Mouse (Mus musculus) CD4-positive, CD25-positive, alpha-beta regulatory T cell, adult 2 months (primary cell): ENCODE data around the gene Gemin2.
"Not testable (repeated sequence)": the region's sequence is repeated elsewhere in the genome, so short reads cannot be mapped to it uniquely, and the experiment has no call there.

ENCODE experiments used
- DNase-seq: peaks from one replicate; pipeline ENCODE4 v3.0.0-alpha.2; 2012; ENCODE audit warnings: low read depth, low spot score

Gemin2 gene

DNA sequence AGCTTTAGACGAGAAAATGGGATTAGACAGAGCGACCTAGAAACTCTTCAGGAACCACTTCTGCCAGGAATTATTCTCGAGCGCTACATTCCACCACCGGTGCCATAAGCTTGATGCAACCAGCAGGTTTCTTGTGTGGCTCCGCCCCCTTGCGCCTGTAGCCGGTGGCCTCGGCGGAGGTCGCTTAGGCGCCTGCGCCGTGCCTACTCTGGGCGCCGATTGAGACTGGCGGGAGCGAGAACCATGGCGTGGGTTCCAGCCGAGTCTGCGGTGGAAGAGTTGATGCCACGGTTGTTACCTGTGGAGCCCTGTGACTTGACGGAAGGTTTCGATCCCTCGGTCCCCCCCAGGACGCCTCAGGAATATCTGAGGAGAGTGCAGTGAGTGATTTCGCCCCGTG, at the start of gene Gemin2:
Gemin2 (plus strand) TSS at position 160 of the 400 bp plus-strand sequence.
- DNase-seq: peak; percentile 95

DNA sequence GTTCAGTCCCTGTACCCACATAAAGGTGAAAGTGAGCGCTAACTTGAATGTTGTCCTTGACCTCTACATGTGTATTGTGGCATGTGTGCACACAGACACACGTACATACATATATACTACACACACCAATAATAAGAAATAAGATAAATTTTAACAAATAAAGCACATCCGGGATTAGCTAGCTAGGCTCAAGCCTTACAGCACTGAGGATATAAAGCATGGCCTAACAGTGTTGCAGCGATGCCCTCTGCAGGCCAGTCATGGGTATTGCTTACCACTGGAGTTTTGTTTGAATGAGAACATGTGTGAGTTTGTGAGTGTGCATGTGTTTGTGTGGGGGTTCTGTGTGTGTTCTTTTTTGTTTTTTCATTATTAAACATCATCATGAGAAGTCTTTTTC, 48.6 kb upstream of the Gemin2 start:
- DNase-seq: peak; percentile 49

DNA sequence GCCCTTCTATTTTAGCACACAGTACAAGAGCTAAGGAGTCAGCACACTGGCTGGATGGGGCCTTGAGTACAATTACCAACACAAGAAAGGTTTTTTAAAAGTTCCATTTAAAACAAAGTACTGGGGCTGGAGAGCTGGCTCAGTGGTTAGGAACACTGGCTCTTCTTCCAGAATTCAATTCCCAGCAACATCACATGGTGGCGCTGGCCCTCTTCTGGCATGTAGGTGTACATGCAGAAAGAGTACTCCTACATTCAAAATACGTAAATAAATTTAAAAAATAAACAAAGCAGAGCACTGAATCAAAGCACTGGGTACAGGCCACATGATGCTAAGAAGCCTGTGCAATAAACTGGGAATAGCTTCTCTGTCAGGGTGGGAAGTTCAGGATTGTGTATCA, 36.2 kb upstream of the Gemin2 start:
- DNase-seq: peak; percentile 28

DNA sequence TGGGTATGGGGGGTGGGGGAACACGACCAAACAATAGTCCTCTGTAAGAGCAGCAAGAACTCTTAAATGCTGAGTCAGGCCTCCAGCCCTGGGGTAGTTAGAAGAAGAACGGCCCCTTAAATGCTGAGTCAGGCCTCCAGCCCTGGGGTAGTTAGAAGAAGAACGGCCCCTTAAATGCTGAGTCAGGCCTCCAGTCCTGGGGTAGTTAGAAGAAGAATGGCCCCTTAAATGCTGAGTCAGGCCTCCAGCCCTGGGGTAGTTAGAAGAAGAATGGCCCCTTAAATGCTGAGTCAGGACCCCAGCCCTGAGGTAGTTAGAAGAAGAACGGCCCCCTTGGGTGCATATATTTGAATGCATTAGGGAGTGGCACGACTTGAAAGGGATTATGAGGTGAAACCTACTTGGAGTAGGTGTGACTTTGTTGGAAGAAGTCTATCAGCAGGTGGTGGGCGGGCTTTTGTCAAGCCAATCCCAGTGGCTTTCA, 32.0 kb upstream of the Gemin2 start:
- not testable (repeated sequence) for DNase-seq

DNA sequence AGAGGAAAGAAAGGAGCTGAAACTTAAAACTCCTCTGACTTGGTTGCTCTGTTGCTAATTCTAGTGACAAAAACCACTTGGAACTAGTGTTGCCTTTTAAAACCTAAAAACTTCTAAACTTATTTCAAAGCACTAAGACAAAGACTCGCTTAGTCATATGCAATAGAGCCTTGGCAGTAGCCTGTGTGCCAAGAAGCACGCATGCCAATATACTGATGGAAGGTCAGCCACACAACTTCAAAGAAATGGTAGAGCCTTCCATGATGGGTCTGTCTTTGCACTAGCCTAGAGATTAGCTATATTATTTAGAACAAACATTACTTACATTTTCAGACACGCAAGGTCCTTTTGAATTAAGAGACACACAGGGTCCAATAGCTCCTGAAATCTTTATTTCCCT, 27.4 kb upstream of the Gemin2 start:
- no peak for DNase-seq

DNA sequence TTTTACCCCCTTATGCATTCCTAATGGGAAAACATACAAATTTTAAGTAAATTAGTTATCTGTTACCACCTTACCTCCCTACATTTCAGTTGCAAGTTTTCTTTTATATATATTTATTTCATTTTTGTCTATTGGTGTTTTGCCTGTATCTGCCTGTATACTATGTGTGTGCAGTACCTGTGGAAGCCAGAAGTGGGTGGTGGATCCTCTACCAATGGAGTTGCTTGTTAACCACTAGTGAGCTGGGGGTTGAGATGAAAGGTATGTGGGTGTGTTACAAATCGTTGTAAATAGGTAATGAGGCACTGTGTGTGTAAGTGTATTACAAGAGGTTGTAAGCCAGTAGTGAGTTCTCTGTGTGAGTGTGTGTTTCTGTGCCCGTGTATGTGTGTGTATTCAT, 2.7 kb upstream of the Gemin2 start:
- peak; percentile 66 for DNase-seq

DNA sequence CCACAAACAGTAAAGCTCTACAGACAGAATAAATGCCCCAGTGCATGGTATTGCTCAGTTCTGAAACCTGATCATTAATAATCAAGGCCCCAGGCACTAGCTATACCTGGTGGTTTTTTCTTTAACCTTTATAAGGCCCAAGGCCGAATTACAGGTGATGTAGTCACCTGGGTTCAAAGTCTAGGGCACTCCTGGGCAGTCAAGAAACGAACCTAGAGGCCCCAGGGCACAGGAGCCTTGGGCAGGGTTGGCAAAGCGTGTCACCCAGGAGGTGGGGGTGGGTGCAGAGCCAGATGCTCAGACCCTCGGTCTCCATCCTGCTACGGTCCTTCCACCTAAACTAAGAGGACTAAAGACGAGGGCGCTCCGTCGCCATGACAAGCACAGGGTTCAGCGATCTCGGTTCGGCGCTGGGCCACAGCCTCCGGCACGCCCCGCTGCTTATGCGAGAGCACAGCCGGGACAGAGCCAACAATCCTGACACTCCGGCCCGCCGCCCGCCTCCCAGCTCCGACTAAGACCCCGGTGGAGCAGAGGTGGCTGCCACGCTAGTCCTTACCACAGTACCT, 1.8 kb upstream of the Gemin2 start:
- no peak for DNase-seq

DNA sequence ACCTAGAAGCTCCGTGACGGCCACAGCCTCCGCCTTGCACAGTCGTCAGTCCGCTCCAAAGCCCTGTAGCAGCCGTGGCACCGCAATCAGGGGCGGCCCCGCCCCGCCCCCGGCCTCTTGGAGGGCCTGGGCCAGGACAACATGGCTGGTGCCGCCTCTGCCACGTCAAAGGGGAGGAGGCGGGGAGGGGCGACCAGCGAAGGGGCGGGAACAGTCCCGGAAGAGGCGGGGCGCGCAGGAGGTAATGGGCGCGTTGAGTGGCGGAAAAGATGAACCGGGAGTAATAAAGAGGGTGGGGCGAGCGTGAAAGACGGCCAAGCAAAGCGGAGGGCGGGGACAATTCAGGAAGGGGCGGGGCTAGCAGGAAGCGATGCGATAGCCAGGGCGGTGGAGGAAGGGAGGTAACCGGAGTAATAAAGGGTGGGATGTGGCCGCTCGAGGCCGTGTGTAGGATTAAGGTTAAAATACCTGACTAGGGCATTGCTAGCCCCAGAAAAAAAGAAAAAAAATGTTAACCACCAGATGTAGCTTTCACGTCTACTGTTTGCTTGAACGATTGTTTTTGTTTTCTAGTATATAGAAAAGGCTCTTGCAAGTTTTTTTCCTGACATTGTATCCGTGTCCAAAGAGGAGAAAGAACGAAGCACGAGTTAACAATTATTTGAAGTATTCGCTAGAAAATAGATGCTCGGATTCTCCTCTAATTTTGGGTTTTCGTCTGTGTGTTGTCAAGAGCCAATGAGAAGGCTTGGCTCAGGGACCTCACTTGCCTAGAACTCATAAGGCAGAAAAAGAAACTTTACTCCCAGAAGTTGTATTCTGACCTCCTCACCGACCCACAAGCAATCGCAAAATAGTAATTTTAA, 1.1 kb upstream of the Gemin2 start, which contains the start of gene Sec23a:
Sec23a (minus strand) TSS at position 174 of the 866 bp plus-strand sequence.
- peak; percentile 99 for DNase-seq

DNA sequence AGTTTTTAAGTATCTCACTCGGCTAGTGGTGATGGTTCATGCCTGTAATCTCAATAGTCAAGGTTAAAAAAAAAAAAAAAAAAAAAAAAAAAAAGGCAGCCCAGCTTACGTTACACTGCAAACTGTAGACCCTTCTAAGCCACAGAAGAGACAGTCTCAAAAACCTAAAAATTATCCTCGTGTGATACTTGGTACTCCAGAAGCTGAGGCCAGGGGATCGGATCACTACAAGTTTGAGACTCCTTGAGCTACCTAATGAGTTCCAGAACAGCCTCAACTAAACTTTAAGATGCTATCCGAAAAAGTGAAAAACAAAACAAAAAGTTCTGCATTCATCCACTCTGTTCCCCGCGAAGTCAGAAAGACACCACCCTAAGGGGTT, 492 bp upstream of the Gemin2 start:
- peak; percentile 46 for DNase-seq

DNA sequence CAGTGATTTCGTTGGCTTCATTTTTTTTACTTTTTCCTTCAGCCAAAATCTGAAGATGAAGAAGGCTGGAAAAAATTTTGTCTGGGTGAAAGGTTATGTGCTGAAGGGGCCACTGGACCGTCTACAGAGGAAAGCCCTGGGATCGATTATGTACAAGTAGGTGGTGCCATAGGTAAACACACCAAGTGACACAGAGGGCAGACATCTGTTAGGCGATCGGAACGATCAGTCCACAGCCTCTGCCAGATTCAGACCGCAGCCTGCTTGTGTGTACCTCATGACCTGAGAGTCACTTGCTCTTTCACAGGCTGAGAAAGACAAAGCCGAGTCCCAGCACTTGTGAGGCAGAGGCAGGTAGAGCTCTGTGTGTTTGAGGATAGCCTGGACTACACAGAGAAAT, 4.8 kb downstream of the Gemin2 start:
- DNase-seq: no peak

DNA sequence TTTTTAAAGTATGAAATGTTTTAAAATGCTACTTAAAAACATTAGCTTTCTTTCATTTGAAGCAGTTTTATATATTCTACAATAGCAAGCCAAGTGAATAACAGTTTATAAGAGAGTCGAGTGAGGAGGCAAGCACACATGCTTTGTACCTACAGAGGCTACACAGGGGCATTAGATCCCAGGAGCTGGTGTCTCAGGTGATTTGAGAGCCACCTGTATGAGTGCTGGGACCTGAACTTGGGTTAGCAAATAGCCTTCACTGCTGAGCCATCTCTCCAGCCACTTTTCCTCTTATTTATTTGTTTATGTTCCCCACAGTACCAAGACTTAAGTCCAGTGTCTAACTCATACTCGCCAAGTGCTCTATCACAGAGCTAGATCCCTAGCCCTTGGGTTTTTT, 6.7 kb downstream of the Gemin2 start:
- DNase-seq: no peak

DNA sequence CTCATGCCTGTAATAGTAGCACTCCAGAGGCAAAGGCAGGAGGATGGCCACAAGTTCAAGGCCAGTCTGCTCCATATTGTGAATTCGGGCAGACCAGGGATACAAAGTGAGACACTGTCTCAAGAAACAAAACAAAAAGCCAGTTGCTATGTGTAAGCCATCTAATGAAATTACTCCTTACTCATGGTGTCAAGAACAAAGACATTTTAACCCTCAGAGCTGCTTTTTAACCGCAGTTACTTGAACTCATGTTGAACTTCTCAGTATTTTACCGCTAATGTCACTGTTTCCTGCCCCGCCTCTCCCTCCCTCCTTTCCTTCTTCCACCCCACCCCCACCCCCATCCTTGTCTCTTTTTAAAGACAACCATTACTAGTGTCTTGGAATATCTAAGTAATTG, 8.1 kb downstream of the Gemin2 start:
- DNase-seq: peak; percentile 68

DNA sequence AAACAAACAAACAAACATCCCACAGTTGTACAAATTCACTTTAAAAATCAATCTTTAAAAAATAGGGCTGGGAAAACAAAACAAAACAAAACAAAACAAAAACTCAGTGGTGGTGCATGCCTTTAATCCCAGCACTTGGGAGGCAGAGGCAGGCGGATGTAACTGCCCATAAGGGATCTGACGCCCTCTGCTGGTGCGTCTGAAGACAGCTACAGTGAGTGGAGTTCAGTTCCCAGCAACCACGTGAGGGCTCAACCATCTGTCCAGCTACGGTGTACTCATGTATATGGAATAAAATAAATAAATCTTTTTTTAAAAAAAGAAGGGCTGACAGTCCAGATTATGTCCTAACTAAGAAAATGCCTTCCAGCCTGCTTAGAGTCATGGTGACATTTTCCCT, 18.9 kb downstream of the Gemin2 start:
- peak; percentile 74 for DNase-seq

DNA sequence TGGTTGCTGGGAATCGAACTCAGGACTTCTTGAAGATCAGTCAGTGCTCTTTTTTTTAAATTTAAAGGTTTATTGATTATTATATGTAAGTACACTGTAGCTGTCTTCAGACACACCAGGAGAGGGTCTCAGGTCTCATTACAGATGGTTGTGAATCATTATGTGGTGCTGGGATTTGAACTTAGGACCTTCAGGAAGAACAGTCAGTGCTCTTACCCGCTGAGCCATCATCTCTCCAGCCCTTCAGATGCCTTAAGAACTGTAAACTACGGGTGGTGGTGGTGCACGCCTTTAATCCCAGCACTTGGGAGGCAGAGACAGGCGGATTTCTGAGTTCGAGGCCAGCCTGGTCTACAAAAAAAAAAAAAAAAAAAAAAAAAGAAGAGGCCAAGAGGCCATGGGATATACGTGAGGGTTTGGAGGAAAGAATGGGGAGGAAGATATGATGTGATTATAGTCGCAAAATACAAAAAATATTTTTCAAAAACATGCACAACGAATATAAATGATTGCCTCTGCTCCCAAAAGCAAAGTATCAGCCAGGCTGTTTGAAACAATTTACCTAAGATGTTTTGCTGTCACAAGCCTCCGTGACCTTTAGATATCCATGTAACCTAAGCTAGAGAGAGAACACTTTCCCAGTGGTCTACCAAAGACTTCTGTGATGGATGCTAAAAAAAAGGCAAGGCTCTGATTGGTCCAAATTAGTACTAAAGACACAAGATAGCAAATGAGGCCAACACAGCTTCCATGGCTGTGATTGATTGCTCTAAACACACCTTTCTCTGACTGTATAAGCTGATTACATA, 26.2 kb downstream of the Gemin2 start:
- DNase-seq: no peak

DNA sequence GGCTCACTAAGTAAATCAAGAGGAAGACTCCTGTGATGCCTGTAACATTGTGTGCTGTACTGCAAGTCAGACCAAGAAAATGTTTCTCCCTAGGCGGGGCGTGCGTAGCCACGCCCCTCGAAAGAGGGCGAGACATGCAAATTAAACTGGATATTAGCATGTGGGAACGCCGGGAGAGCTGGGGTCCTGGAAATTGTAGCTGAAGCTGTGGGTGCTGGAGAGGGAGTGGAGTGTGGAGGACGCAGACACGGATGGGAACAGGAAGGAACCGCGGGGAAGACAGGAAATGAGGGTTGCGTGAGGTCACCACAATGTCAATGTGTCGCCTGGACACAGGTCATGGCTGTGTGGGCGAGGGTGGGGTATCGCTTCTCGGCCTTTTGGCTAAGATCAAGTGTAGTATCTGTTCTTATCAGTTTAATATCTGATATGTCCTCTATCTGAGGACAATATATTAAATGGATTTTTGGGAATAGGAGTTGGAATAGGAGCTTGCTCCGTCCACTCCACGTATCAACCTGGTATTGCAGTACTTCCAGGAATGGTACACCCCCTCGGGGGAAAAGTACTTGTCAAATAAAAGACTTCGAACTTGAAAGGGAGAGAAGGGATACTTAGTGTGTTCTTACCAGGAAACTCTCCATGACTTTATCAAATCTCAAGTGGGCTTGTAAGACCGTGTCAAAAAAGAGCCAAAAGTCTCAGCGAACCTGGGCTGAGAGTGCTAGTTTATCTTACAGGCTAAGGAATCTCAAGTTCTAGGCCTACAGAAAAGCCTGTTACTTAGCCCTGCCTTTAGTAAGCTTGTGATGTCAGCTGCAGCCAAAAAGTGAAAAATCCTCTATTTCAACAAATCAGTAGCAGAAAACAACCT, 27.0 kb downstream of the Gemin2 start:
- DNase-seq: peak; percentile 51

DNA sequence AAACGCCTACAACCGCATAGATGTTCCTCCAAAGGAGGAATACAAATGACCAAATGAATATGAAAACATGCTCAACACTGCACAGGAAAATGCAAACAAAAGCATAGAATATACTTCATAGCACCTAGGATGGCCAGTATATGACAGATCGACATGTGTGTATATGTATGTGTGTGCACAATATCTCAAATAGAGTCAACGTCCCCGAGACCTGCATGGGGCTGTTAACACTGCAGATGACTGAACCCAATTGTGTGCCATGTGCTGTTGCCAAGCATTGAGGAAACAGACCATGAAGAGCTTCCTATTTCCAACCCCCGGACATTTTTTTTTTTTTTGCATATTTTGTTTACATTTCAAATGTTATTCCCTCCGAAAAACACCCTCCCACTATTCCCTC, 27.7 kb downstream of the Gemin2 start:
- no peak for DNase-seq

DNA sequence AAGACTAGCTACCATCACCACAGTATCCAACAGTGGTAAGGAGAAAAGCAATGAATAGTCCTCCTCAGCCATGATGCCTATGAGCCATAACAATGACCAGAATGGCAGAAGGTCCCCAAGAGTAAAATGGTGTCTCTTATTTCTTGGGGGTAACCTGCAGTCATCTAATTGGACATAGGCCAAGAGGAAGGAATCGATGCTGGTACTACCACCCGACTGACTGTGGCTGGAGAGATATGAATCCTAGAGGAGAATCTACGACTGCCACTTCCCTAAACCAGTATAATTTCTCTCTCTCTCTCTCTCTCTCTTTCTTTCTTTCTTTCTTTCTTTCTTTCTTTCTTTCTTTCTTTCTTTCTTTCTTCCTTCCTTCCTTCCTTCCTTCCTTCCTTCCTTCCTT, 39.3 kb downstream of the Gemin2 start:
- DNase-seq: no peak

DNA sequence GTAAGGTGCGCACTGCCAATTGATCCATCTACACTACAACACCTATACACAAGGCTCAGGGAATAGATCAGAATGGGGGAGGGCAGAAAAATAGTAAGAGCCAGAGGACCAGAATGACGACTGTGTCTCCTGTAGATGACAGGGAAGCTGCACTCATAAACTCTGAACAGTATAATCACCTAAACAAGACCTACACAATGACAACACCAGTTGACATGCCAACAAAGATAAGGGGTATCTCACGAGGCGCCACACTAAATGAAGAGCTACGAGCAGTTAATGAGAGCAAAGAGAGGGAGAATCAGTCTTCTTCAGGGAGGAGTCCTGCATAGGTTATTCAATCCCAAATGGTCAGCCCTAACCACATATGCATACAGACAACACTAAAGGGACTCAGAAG, 40.0 kb downstream of the Gemin2 start:
- DNase-seq: no peak

DNA sequence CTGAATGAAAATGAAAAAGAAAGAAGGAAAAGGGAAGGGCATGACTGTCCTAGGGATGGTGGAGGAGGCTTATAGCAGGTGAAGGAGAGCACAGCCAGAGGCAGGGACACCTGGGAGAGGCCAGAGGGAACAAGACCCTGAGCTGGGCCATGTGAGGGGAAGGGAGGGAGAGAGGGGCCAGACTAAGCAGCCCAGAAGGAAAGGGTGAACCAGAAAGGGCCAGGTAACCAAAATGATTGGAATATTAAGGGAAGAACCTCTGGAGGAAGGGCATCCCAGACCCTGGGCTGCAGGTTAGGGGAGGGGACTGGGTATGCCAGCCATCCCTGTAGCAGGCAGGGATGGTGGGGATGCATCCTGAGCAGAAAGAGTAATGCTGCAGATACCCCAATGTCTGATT, 40.8 kb downstream of the Gemin2 start:
- no peak for DNase-seq

DNA sequence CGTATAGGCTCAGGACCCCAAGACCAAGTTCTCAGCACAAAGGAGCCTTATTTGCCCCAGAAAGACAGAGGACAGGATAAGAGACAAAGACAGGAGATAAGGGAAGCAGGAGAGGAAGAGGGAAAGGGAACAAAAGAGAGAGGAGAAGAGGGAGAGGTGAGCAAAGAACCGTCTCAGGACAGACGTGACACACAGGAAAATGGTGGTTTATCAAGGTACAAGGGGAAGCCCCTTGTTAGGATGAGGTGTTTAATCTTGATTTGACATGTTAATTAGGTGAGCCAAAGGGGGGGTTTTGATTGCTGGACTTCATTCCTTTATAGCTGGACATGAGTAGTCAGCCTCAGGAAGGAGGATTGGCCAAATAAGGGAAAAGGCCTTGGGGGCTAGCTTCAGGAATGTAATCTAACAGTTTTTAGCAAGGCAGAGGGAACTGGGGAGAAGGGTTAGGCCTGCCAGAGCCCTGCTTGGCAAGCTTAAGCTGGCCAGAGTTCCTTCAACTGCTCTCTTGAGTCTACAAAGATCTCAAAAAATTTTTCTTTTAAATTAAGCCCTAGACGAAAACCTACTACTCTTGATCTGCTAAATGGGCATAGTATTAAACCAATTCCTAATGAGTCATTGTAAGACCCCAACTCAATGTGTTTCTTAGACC, 42.1 kb downstream of the Gemin2 start:
- peak; percentile 57 for DNase-seq

DNA sequence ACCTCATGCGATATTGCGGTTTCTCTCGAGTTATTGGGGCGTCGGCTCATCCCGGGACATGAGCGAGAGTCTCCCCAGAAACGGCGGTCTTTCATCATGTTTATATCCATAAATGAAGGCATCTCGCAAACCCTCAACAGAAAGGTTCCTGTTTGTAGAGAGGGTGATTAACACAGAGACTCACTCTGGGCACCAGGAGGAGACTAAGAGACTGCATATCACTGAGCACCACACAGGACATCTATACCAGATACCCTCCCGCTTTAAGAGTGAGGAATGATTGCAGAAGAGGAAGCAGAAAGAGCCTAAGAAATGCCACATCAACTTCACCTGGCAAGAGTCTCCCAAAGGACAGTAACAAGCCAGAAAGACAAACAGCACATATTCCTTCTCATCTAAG, 43.0 kb downstream of the Gemin2 start:
- DNase-seq: no peak
